Mouse (Mus musculus) hematopoietic stem cell, adult 5-6 weeks (primary cell): ENCODE measurements at regions not wholly inside any gene's neighbourhood (a gene's known extent, or its start where the extent isn't known, plus 50 kb on each side); places are given as distances from the start of the nearest gene placed in this dataset.

ENCODE experiments used
- ATAC-seq, 2 experiments: fragments of 125-278 bp in 1 of 2; replicated peaks in 1 of 2; 2 replicates each; pipeline ENCODE4 v1.8.0; 2016 to 2017; ENCODE audit warnings: inconsistent platforms in 2 of 2, mild to moderate bottlenecking in 2 of 2, moderate number of reproducible peaks in 2 of 2, low read depth in 1 of 2, moderate TSS enrichment in 1 of 2; ENCODE audit not compliant: low FRiP score in 2 of 2, poor library complexity in 2 of 2, severe bottlenecking in 2 of 2, insufficient read depth in 1 of 2, low TSS enrichment in 1 of 2

GRCm38 (mm10) chr3:120970746-120971466, 200.6 kb downstream of the Rwdd3 start:
- ATAC-seq: no peak

GRCm38 (mm10) chr3:120946906-120947305, 224.6 kb downstream of the Rwdd3 start:
- ATAC-seq: no peak

- ATAC-seq: no peak
These were observed 237.1 kb downstream of the Rwdd3 start for GRCm38 (mm10) chr3:120934401-120934800.

GRCm38 (mm10) chr3:120920351-120920750, 251.1 kb downstream of the Rwdd3 start:
- ATAC-seq: no peak

- no peak for ATAC-seq
These were observed 272.6 kb downstream of the Rwdd3 start for GRCm38 (mm10) chr3:120898931-120899330.

- ATAC-seq: no peak
These were observed 273.2 kb downstream of the Rwdd3 start for GRCm38 (mm10) chr3:120898258-120898657.

GRCm38 (mm10) chr3:120897758-120898157, 273.7 kb downstream of the Rwdd3 start:
- ATAC-seq: no peak

GRCm38 (mm10) chr3:120897221-120897620, 274.3 kb downstream of the Rwdd3 start:
- no peak for ATAC-seq

GRCm38 (mm10) chr3:120886063-120886841, 285.2 kb downstream of the Rwdd3 start:
- ATAC-seq: no peak

GRCm38 (mm10) chr3:120885401-120885800, 286.1 kb downstream of the Rwdd3 start:
- ATAC-seq: no peak

GRCm38 (mm10) chr3:120884189-120884588, 287.3 kb downstream of the Rwdd3 start:
- ATAC-seq: no peak

GRCm38 (mm10) chr3:120883650-120884049, 287.8 kb downstream of the Rwdd3 start:
- ATAC-seq: no peak

- ATAC-seq: no peak
These were observed 292.1 kb downstream of the Rwdd3 start for GRCm38 (mm10) chr3:120879409-120879808.

GRCm38 (mm10) chr3:120875740-120876139, 295.8 kb downstream of the Rwdd3 start:
- no peak for ATAC-seq

GRCm38 (mm10) chr3:120865036-120865435, 306.5 kb downstream of the Rwdd3 start:
- no peak for ATAC-seq

- ATAC-seq: no peak
These were observed 309.9 kb downstream of the Rwdd3 start for GRCm38 (mm10) chr3:120861641-120862040.

- ATAC-seq: no peak
These were observed 313.2 kb downstream of the Rwdd3 start for GRCm38 (mm10) chr3:120858281-120858680.

- no peak for ATAC-seq
These were observed 317.2 kb downstream of the Rwdd3 start for GRCm38 (mm10) chr3:120854322-120854721.

- no peak for ATAC-seq
These were observed 327.9 kb downstream of the Rwdd3 start for GRCm38 (mm10) chr3:120843623-120844022.
